Mouse (Mus musculus) megakaryocyte-erythroid progenitor cell, adult 5-6 weeks (primary cell): ENCODE data around the gene S100b. TPM values are rescaled to one million over a fixed set of nuclear protein-coding genes. Genes with fewer than 3 reads are reported as not detected.
A peak's percentile ranks its signal among the peaks of the same experiment; 100 is the strongest.

Source experiments
- ATAC-seq: replicated peaks from 2 replicates; pipeline ENCODE4 v1.8.0; 2016; ENCODE audit warnings: mild to moderate bottlenecking, inconsistent platforms; ENCODE audit not compliant: severe bottlenecking, poor library complexity, low FRiP score, low TSS enrichment
- total RNA-seq, 2 experiments: library from RNA; stranded (forward) in 1 of 2; stranded (reverse) in 1 of 2; fragments of 200-1000, 215-1000 nt in 1 of 2; fragments of >200 nt in 1 of 2; fragmentation: Nextera tagmentation in 1 of 2; gene quantifications; 2 replicates each; pipeline ENCODE4 v1.2.3; 2014 to 2017

Gene S100b
- total RNA-seq, 2 experiments from 2014 or later, result not detected

DNA sequence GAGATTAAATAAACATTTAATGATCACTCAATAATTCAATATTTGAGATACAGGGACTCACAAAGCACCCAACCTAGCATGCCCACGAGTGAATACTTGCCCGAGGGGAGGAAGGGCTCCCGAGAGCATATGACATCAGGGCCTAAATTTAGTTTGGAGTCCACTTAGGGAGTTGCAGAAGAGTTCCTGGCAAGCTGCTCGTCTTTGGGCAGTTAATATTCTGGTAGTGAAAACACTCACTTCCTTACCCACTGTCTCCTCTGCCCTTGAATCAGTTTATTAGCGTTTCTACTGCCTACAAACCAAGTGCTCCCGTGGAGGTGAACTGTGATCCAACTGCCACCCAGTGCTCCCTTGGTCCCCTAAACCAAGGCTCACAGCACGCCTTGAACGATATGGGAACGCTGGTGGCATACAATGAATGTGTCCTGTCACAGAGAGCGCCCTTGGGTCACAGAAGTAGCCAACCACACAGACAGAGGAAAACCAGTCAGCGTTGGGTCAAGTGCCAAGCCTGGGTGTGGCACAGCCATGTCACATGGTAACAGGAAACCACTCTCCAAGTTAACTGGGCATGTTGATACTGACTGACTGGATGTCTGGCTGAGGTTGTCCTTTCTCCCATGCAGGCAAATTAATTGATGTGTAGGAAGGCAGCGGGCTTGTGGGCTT is 4.2 kb downstream of the S100b start:
- ATAC-seq, result peak; percentile 84

DNA sequence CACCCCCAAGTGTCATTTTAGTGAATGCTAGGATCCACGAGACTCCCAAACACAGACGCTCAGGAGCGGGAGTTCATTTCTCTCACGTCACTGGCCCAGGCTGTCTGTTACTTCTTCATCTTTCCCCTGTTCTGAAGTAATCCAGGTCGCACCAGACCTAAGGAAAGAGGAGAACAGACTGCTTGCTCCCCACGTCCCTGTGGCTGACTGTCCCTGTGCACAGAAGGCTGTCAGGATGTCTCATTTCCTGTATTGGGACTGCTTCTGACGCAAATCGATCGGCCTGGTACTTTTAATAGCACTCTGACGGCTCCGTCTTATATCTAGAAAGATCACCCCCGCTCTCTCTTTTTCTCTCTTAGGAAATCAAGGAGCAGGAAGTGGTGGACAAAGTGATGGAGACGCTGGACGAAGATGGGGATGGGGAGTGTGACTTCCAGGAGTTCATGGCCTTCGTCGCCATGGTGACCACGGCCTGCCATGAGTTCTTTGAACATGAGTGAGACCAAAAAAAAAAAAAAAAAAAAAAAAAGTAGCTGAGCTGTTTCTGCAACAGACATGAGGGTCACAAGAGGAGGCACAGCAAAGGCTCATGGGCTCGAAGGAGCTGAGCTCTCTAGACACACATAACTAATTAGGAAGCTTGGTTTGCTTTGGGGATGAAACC is 6.0 kb downstream of the S100b start:
- no peak for ATAC-seq

DNA sequence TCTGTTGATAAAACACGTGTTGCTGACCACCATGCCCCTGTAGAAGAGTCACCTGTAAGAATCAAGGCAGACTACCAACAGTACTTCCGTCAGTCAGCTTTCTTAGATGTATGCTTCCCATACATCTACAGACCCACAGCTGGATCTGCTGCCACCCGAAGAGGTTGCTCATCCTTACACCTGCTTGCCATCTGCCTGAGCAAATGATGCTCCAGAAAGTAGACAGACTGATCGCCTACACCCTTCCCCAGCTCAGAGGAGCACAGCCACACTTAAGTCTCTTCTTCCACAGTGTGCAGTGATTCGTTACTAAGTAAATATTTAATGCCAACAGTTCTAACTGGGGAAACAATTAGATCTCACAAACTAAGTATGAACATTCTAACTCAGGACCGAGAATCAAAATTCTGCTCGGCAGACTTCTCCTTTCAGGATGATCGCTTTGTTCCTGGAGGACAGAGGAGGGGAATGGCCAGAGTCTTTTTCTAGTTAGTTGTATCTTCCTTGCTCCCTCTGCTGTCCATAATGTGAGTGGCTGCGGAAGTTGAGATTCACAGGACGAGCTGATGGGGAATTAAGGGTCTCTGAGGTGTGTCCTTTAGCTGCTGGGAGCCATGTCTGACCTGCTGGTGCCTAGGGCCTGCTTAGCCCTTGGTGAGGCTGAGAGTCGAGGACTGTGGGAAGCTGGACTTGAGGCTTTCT is 6.9 kb downstream of the S100b start:
- ATAC-seq, result no peak

DNA sequence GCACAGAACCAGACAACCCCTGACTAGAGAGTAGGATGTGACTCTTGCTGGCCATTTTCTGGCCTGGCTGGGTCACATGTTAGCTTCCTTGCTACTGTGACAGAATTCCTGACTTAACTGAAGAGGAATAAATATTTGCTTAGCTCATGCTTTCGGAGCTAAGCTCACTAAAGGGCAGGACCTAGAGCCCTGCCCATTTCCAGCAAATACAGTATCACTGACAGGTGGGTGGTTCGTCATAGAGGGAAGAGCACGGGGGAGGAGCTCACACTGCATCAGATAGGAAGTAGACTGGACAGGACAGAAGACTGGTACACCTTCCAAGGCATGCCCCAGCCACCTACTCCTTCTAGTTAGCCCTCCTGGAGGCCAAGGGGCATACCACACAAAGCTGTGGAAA is 7.8 kb downstream of the S100b start:
- no peak for ATAC-seq

DNA sequence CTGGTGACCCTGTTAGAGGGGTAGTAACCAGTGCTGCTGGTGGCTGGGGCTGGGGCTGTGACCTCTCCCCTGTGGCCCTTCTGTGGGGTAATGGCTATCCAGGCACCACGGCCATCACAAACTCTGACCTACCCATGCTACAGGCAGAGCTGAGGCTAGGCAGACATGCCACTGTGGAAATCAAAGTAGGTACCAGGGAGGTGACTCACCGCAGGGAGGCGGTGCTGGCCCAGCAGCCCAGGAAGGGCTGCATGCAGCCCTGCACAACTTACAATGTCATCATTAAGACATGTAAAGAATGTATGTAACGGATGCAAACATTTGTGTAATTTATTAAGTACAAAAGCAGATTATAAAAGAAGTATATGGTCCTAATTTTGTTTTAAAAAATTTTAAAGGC is 8.8 kb downstream of the S100b start:
- ATAC-seq, result no peak

DNA sequence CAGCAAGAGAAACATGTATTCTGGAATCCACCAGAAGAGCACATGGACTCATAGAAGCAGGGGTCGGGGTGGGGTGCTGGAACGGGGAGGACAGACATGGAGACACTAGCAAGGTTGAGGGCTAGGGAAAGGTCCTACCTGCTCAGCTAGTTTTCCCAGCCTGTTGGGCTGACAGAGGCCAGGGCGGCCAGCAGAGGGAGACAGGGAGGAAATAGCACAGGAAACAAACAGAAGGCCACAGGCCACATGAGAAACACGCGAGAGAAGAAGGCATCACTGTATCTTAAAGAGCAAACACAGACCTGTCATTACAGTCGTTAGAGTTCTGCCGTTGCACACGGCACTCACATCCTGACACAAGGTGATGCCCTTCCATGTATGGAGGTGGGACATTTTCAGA is 17.6 kb downstream of the S100b start:
- peak; percentile 78; the same call in 1 of the 2 replicates for ATAC-seq

DNA sequence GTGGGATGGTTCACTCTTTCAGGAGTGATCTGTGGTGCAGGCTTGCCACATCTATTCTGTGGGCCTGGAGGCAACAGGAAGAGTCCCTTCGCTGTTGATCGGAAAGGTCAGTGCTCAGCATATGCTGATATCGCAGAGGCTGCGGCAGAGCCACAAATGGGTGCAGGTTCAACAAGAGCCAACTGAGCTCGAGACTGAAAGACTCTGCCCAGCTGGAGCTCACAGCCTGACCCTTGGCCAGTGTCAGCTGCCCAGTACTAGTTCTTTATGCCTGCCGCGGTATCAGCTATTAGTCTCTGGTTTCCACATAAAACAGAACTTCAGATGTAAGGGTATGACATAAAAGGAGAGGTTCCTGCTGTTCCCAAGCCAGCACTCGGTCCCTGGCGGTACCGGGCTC is 21.6 kb downstream of the S100b start:
- ATAC-seq, result no peak

DNA sequence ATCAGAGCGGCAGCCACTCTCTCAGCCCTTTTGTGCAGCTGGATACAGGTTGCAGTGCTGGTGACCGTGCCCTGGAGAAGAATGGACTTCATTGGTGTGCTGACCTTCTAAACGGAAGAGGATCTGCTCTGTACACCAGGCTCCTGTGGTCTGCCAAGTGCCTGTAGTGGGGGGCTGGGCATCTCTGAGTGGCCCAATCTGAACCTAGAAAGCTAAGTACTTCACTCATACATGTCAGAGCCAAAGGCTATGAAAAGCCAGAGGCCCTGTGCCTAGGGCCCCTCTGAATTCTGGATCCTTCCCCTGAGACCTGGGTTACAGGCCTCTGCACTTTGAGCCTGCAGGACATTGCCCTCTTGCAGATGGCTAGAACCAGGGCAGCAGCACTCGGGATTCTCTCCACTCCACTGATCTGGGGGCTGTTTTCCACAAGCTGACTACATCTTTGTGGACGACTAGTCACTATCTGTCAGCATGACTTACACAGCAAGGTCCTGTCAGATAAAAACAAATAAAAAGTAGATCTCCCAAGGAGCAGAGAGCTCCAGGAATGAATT is 25.0 kb downstream of the S100b start:
- ATAC-seq, result no peak

DNA sequence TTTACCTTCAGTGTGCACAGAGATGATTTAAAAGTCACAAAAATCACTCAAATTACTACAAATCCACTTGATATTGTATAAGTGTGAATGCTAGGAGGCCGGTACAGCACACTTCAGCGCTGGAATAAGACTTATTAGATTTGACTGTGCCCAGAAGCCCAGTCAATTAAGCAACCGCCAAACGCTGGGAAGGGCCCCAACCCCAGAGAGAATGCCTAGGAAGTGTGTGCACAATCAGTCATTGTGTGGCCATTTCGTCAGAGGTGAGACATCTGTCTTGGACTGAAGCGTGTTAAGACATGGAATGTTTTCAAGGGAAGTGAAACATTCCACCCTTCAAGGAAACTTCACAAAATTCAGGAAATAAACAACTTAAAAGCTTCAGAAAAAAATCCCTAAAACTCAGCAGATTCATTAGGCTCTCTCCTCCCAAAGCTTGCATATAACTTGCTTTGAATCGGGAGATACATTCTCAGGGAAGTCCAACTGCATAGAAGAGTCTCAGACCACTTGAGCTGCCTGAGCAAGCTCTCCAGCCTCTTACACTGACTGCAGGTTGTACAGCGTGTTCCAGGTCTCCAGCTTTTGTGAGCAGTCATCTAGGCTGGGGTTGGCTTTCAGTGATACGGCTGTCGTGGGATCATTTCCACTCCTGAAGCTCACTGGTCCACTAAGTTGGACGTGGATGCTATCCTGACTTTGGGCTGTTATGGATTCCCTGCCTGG is 34.8 kb downstream of the S100b start:
- ATAC-seq, result no peak

DNA sequence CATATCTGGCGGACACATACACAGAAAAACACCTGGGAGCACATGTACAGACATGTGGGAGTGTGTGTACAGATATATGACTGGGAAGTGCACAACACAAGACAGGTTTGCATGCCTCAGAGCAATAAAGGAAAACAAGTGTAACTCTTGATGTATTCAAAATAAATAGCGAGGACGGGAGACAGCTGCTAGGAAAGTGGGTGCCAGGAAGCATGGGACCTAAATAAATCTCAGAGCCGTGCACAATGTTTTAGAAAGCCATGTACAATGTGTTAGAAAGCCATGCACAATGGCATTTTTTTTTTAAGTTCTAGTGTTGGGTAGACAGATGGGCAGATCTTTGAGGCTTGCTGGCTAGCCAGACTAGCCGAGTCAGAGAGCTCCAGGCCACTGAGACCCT is 35.4 kb downstream of the S100b start:
- ATAC-seq, result no peak

DNA sequence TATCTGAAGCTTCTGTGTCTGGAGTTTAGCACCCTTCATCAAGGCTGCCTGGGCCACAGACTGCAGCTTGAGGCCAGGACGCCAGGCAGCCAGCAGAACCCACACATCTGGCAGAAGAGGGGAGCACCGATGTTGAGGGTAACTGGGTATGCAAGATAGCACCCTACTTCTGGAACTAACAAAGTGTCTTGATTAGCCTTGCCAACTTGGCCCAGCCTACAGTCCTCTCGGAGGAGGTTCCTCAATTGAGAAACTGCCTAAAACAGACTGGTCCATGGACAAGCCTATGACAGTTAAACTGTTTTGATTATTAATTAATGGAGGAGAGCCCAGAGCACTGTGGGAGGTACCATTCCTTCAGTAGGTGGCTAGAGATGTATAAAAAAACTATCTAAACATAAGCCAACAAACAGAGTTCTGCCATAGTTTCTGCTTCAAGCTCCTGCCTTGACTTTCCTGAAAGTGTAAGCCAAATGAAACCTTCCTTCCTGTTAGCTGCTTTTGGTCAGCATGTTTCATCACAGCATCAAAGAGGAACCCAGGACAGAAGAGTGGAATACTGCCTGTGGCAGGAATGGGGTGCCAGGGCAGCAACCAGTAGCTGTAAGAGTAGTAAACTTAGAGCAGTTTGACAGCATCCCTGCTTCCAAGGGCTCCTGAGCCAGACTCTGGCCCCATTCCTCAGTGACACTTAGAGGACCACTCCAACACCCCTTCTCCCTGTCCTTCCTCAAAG is 36.5 kb downstream of the S100b start:
- ATAC-seq, result 0 out of 2 replicates have a peak, but pooled peaks have one; percentile 23

DNA sequence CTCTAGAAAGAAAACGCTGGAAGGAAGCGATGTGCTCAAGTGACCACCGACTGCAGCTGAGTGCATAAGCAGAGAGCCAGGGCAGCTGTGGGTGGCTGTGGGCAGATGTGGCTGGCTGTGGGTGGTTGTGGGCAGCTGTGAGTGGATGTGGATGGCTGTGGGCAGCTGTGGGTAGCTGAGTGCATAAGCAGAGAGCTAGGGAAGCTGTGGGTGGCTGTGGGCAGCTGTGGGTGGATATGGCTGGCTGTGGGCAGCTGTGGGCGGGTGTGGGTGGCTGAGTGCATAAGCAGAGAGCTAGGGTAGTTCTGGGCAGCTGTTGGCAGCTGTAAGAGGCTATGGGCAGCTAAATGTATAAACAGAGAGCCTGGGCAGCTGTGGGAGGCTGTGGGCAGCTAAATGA is 39.6 kb downstream of the S100b start:
- ATAC-seq, result no peak

DNA sequence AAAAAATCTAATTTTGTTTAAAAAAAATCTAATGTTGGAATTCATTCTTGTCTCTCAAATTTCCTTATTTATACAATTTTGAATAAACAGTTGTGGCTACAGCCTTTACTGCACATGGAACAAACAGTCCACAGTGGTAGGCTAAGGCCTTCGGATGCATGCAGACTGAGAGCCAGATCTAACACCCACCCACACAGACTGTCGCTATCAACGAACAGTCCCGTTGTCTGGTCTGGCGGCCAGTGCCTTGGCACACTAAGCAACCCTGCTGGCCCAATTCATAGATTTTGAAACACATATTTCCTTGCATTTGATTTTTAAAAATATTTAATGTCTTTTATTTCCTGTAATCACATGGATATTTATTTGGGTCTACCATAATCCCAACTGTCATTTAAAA is 46.5 kb downstream of the S100b start:
- ATAC-seq, result no peak

DNA sequence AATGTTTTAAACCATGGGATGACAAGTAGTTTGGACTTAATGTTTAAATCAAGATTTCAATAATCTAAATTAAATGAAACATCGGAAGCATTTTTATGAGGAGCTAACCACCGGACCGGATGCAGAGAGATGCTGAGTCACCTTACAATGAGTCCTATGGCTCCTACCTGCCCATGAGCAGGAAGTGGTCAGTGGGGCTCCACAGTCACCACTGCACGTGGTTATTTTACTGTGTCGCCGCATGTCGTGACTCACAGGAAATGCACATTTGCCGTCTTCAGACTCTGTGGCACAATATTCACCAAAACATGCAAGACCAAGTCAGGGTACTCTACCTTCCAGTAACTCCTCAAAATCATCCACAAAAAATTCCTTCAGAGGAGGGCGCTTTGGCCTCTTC is 53.1 kb downstream of the S100b start:
- peak; percentile 55; the same call in 1 of the 2 replicates for ATAC-seq

Other genes starting within 250 kb of the S100b start
- 15.2 and 25.8 TPM in 2 replicates for gene Zfp280b, start 221.2 kb upstream of the S100b start, total RNA-seq (2014; fragmentation: Nextera tagmentation)
- 9.3 and 11.9 TPM in 2 replicates for gene Zfp280b, start 221.2 kb upstream of the S100b start, total RNA-seq (2017)
- not detected in 2 replicates for gene Slc5a4b, start 142.9 kb upstream of the S100b start, total RNA-seq (2014; fragmentation: Nextera tagmentation)
- not detected in 2 replicates for gene Slc5a4b, start 142.9 kb upstream of the S100b start, total RNA-seq (2017)
- not detected in 2 replicates for gene Slc5a4a, start 106.4 kb upstream of the S100b start, total RNA-seq (2014; fragmentation: Nextera tagmentation)
- gene Slc5a4a, start 106.4 kb upstream of the S100b start, total RNA-seq (2017), result not detected in 2 replicates
- 0.59 and 2.0 TPM in 2 replicates for gene Prmt2, start 16.0 kb upstream of the S100b start, total RNA-seq (2014; fragmentation: Nextera tagmentation)
- gene Prmt2, start 16.0 kb upstream of the S100b start, total RNA-seq (2017), result 0.42 and 3.7 TPM in 2 replicates
- gene Dip2a, start 91.4 kb downstream of the S100b start, total RNA-seq (2014; fragmentation: Nextera tagmentation), result 1.6 and 2.4 TPM in 2 replicates
- 0.76 and 3.1 TPM in 2 replicates for gene Dip2a, start 91.4 kb downstream of the S100b start, total RNA-seq (2017)
- 4.1 TPM in 1 of 2 replicates, not detected in the other for gene AC141477.1, start 186.6 kb downstream of the S100b start, total RNA-seq (2014; fragmentation: Nextera tagmentation)
- gene AC141477.1, start 186.6 kb downstream of the S100b start, total RNA-seq (2017), result not detected in 2 replicates
- gene Pcnt, start 188.9 kb downstream of the S100b start, total RNA-seq (2014; fragmentation: Nextera tagmentation), result 43.2 and 60.4 TPM in 2 replicates
- 58.8 and 71.6 TPM in 2 replicates for gene Pcnt, start 188.9 kb downstream of the S100b start, total RNA-seq (2017)
- gene 2610028H24Rik, start 195.2 kb downstream of the S100b start, total RNA-seq (2014; fragmentation: Nextera tagmentation), result not detected in 2 replicates
- gene 2610028H24Rik, start 195.2 kb downstream of the S100b start, total RNA-seq (2017), result not detected in 2 replicates
- gene Mcm3ap, start 215.1 kb downstream of the S100b start, total RNA-seq (2014; fragmentation: Nextera tagmentation), result 60.1 and 94.2 TPM in 2 replicates
- 63.5 and 87.7 TPM in 2 replicates for gene Mcm3ap, start 215.1 kb downstream of the S100b start, total RNA-seq (2017)
- gene Ybey, start 215.3 kb downstream of the S100b start, total RNA-seq (2014; fragmentation: Nextera tagmentation), result 5.4 and 5.5 TPM in 2 replicates
- 7.5 and 8.1 TPM in 2 replicates for gene Ybey, start 215.3 kb downstream of the S100b start, total RNA-seq (2017)